Mouse (Mus musculus) heart, postnatal 0 days (tissue): Measurements from ENCODE around the gene Zfp827.

Experiments
- CTCF ChIP-seq: IDR thresholded peaks from 2 replicates; pipeline ENCODE4 v1.5.1; 2016; ENCODE audit warnings: antibody characterized with exemption, control low read depth, low read depth
- EP300 ChIP-seq: IDR thresholded peaks from 2 replicates; pipeline ENCODE4 v1.6.1; 2016; ENCODE audit warnings: antibody characterized with exemption, low read depth

- TF ChIP-seq CTCF: no peak
- TF ChIP-seq EP300: no peak
Measured at GRCm38 (mm10) chr8:79080096-79080739, 52.0 kb downstream of the Zfp827 start.
